Mouse (Mus musculus): Measurements from ENCODE around the gene Dedd2.
"Not testable (repeated sequence)": the region's sequence is repeated elsewhere in the genome, so short reads cannot be mapped to it uniquely, and the experiment has no call there.

The Dedd2 gene

GRCm38 (mm10) chr7:25220457-25221101 lies at the start of gene Dedd2:
Dedd2 (minus strand) TSS chr7:25220615.
- peak; percentile 41 for DNase-seq (ENCODE audit: extremely low read depth, low read depth)

DNA sequence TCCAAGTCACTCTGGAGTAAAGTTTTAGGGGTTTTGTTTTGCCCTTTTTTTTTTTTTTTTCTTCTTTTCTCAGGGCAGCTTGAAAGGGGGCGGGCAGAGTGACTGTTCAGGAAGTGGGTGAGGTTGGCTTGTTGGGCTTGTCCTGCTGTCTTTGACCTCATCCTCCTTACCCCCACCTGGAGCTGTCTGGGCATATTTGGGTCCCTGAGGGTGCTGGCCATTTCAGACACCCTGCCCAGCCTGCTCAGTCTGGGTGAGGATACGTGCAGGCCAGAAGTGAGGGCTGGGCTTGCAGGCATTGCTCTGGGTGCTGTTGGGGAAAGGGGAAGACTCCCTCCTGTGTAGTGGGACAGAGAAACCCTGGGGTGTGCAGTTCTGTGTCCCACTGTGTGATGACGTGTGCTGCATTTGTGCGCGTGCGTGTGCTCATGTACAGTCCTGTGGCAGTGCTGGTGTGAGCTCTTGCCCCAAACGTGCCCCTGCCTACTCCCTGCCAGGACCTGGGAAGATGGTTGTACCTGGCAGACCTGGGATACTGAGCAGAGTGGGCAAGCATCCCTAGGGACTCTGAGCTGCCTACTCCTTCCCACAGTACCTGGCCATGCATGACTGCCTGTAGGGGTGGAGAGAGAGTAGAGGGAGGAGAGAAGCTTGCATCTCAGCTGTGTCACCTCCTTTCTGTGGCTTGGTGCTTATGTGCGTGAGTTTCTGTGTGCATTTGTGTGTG lies 49.3 kb upstream of the Dedd2 start:
- no peak for DNase-seq (ENCODE audit: extremely low read depth, low read depth)

- DNase-seq (ENCODE audit: extremely low read depth, low read depth), result no peak
Observed at GRCm38 (mm10) chr7:25269029-25269428, 48.6 kb upstream of the Dedd2 start.

- DNase-seq (ENCODE audit: extremely low read depth, low read depth), result no peak
Observed at GRCm38 (mm10) chr7:25268588-25268987, 48.2 kb upstream of the Dedd2 start.

DNA sequence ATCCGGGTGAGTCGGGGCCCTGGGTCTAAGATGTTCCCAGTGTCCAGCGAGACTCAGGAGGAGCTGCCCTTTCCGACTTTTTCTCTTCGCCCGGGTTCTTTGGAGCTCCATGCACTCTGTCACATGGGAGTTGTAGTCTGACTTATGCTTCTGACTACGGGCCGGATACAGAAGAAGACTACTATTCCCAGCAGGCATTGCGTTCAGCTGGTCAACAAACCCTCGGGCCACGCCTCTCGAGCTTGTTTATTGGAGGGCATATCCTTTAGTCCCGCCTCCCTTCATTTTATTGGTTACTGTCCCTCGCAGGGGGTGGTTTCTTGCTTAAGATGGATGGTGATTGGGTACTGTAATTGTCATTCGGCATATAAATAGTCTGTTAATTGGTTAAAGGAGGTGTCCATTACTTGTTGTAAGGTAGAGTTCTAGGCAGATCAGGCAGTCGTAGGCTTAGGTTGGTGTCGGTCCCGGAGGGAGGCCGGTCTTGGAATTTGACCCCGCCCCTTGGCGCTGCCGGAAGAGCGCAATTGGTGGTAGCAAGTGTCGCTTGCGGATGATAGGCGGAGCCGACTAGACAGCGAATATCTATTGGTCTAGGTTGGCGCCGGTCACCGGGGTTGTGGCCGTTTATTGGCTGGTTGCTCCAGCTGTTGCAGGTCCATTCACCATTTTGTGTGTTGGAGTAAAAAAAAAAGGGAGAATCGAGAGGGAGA lies 47.5 kb upstream of the Dedd2 start:
- peak; percentile 100 for DNase-seq (ENCODE audit: extremely low read depth, low read depth)

DNA sequence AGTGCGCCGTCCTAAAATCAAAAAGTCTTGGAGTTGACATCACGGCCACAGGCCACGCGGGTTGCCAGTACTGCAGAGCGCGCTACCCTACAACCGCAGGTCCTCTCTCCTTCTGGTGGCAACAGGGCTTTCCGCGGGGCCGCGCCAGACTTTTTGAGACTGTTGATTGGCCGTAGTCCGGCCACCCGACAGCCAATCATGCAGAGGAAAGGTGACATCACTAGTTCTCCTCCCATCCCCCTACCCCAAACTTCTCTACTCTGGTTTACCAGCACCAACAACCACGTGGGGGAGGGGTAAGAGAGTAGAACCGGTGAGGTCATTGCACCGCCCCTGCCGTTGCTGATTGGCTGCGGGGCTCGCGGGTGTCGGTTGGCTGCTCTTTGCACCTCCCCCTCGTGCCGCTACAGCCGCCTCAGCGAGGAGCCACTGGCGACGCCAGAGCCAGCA lies 46.9 kb upstream of the Dedd2 start, which contains the start of gene Cic:
TSS of gene Cic (plus strand) at position 404 of the 450 bp plus-strand sequence.
- DNase-seq (ENCODE audit: extremely low read depth, low read depth), result peak; percentile 99

- no peak for DNase-seq (ENCODE audit: extremely low read depth, low read depth)
Observed at GRCm38 (mm10) chr7:25266180-25266962, 46.0 kb upstream of the Dedd2 start.

DNA sequence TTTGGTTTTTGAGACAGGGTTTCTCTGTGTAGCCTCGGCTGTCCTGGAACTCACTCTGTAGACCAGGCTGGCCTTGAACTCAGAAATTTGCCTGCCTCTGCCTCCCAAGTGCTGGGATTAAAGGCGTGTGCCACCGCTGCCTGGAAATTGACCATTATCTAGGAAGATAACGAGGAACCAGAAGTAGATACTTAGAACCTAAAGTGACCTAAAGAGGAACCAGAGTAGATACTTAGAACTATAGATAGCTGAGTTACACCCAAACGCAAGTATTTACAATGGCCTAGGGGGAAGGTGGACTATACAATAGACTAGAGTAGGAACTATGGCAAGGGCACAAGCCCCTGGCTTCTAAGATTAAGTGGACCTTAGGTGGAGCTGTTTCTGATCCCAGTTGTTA lies 45.3 kb upstream of the Dedd2 start:
- DNase-seq (ENCODE audit: extremely low read depth, low read depth), result not testable (repeated sequence)

DNA sequence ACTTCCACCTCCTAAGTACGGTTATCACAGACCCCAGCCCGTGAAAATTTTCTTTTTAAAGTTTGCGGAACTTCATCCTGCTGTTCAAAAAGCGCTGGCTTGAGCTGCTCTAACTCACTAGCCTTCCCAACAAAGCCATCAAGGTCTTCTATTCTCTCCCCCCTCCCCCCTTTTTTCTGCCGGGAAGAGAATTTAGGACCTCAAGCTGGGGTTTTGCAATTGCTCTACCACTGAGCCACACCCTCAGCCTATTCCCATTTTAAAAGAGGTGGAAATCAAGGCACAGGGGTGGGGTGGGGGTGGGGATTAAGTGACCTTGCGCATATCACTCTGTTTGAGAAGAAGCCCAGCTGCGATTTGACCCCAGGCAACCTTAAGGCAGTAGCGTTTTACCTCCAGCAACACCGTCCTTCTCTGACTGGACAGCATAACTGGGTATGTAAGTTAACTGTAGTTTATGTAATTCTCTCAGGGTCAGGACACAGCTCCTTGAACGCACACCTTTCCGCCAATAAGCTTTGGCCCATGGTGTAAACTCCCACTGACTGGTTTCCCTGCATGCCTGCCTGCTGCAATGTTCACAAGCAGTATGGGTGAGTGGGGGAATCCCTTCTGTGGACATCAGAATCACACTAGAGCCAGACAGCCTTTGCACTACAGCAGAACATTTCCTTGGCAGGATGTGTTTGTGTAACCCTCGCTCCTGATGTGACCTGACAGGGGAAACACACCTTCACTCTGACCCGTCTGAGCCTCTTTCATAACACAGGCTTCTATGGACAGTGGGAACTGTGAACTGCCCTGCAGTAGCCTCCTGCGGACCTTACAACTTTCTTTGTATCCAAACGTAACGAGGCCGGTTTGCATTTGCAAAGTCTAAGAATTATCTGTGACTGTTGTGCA lies 43.8 kb upstream of the Dedd2 start:
- DNase-seq (ENCODE audit: extremely low read depth, low read depth), result no peak

GRCm38 (mm10) chr7:25261896-25262295 lies 41.5 kb upstream of the Dedd2 start:
- no peak for DNase-seq (ENCODE audit: extremely low read depth, low read depth)

DNA sequence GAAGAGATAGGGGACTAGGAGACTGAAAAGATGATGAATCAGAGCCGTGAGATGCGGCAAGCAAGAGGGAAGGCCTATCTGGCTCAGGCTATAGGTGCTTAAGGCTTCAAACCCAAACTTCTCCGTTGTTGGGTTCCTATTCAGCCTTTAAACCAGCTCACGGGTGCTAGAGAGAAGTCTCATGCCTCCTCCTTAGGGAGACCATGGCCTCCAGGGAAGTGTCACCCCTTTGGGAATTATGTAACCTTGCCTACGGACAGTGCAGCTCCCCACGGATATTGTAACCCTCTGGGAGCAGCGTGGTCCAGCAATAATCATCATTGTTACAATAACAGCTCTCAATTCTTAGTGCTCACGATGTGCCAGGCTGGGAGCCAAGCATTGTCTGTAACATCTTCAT lies 31.4 kb upstream of the Dedd2 start:
- DNase-seq (ENCODE audit: extremely low read depth, low read depth), result no peak

GRCm38 (mm10) chr7:25251071-25251791 lies 30.8 kb upstream of the Dedd2 start:
- no peak for DNase-seq (ENCODE audit: extremely low read depth, low read depth)

DNA sequence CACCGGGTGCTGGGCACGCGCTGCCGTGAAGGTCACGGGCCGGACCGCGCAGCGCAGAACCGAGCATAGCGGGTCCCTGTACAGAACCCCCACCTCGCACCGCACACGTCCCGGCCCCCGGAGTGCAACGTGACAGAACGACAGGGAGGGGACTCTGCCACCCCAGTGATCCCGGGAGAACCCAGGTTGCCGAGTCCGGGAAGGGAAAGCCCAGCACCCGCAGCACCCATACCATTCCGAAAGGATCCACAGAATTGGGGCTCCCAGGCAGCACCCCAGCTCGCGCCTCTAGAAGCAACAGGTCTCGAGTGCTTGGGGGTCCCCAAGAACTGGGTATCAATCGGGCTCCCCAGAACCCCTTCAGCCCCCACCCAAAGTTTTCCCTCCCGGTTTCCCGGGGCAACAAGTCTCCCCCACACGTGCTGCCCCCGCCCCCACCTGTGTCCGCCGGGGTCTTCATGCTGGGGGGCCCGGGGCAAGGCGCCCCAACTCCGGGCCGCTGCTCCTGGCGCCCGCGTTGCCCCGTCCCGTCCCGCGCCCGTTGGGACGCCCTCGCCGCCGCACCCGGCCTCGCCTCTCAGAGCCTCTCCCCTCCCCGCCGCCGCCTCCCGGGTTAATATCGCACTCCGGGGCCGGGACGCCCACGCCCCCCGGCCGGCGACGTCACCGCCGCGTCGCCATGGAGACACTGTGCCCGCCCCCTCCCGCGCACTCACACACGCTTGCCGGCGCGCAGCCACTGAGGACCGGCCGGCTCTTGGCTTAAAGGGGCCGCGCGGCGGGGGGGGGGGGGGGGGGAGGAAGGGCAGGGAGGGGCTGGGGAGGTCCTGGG lies 29.9 kb upstream of the Dedd2 start, which contains the start of gene Erf:
TSS of gene Erf (minus strand) at position 621 of the 832 bp plus-strand sequence.
- no peak for DNase-seq (ENCODE audit: extremely low read depth, low read depth)

- DNase-seq (ENCODE audit: extremely low read depth, low read depth), result no peak
Observed at GRCm38 (mm10) chr7:25249314-25250140, 29.1 kb upstream of the Dedd2 start.

DNA sequence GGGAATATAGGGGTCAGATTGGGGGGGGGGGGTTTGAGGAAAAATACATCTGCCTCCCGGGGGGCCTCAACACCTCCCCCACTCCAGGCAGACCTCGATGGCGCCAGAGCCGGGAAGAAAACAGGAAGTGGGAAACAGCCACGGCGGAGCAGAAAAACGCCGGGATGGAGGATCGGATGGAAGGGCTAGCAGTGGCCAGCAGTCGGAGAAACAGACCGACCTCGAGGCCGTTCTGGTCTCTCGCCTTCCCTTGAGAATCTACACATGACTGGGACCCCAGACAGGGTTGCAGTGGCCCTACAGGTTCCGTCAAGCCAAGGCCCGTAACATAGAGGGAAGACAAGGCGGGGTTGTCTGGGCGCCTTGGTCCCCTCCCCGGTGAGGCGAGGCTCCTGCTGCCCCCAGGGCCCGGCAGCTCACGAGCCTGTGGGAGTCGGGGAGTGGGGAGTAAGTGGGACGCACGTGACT lies 28.5 kb upstream of the Dedd2 start:
- no peak for DNase-seq (ENCODE audit: extremely low read depth, low read depth)

DNA sequence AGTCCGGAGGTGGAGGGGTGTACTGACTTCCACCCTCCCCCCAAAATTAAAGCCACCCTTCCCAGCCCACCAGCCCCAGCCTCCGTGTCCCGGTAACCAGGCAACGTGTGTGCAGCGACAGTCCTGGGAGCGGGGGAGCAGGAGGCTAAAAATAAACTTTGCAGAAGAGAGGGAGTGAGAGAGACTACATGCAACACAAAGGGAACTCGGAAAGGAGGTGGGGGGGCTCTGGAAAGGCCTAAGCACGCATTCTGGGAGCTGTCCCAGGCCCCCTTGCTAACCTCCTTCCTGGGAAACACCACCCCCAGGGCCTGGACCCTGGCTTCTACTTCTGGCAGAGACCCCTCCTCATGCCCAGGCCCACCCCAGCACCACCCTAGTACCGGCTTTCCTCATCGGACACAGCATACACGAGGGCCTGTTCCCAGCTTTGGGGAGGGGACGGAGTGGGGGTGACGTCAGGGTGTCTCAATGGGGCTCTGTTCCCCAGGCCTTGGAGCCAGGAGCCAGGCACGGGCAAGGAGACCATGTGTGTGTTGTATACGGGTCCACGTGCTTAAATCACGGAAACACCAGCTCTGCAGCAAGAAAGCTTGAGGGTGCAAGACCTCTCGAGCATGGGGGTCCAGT lies 27.7 kb upstream of the Dedd2 start:
- no peak for DNase-seq (ENCODE audit: extremely low read depth, low read depth)

GRCm38 (mm10) chr7:25247498-25247897 lies 27.1 kb upstream of the Dedd2 start:
- DNase-seq (ENCODE audit: extremely low read depth, low read depth), result no peak
